Mouse (Mus musculus): ENCODE measurements around the gene Cntnap4.

The Cntnap4 gene

DNA sequence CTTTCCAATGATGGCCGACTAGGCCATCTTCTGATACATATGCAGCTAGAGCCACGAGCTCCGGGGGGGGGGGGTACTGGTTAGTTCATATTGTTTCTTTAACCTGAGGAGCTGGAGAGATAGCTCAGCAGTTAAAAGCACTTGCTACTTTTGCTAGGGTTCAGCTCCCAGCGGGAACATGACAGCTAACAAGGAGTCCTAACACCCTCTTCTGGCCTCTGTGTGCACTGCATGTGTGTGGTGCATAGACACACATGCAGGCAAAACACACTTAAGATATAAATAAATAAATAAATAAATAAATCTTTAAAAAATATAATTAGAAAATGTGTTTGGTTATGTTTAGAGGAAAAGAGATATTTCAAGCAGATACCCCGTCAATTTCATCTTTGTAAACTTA is 339.7 kb downstream of the Cntnap4 start:
- TF ChIP-seq GATA4 (IDR thresholded peaks at IDR 0.05; ENCODE audit: insufficient replicate concordance, low read length) = no peak

DNA sequence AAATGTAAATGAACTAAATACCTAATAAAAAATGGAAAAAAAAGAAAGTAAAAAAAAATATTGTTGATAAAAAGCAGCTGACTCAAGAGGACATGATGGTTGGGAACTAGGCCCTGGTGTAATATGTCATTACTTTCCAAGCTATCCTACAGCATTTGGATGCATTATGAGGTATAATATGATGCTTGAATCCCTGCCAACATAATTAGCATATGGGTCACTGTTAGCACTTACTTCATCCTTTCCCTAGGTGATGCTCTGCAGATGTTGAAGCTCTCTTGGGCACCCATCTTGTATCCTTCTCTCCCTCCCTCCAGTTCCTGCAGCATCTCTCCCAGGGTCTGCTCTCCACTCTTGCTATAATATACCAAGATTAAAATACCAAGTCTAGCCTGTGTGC is 341.6 kb downstream of the Cntnap4 start:
- TF ChIP-seq GATA4 (IDR thresholded peaks at IDR 0.05; ENCODE audit: insufficient replicate concordance, low read length) = no peak

GRCm38 (mm10) chr8:112922151-112922550 is 352.3 kb downstream of the Cntnap4 start:
- TF ChIP-seq GATA4 (IDR thresholded peaks at IDR 0.05; ENCODE audit: insufficient replicate concordance, low read length) = no peak

DNA sequence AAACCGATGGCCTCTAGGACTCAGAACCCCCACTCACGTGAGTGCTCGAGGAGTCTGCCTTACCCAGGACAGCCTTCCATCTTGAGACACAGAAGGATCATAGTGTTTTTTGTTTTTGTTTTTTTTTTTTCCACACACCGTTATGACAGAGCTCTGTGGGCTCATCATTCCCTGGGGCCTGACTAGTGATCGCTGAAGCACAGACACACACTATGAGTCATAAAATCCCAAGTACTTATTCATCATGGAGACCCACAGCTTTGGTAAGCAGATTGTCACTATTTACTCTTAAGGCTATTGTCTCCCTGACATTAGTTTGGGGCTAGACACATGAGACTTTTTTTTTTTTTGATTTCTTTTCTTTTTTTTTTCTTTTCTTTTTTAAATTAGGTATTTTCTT is 352.9 kb downstream of the Cntnap4 start:
- no peak for TF ChIP-seq GATA4 (IDR thresholded peaks at IDR 0.05; ENCODE audit: insufficient replicate concordance, low read length)

Data from liver, adult (tissue).